Mouse (Mus musculus): Measurements from ENCODE around the gene Itpr2.

The Itpr2 gene

DNA sequence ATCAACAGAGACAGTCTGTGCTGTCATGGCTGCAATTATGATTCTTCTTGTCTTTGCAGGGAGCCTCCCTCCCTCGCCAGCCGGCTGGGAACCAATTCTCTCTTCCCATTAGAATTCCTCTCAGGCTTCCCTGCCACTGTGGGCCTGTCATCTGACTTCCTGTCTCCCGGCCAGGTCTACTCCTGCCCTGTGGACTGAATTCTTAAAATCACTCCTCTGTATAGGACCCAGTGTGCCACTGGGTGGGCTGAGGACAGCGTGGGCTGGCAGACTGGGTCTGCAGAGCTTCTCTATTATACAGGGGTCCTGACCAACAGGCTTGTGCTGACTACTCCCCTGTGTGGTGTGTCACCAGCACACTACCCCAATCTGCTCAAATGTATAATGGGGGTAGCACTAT lies 365.4 kb downstream of the Itpr2 start:
- no peak for DNase-seq

DNA sequence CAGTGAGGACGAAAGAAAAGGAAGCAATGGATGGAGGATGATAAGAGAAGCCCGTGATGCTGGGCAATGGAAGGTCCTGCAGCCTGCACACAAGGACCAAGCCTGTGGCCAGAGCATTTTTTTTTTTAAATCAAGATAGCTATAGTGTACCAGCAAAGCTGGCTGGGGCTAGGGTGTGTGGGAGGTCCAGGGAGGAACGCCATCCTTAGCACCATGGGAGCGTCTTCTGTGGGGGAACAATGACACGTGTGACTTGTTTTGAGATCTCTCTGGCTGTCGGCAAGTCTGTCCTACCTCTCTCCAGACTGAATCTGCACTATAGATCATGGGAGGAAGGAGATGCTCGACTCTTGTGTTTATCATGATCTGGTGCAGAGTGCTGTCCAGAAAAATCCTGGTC lies 365.8 kb downstream of the Itpr2 start:
- no peak for DNase-seq

DNA sequence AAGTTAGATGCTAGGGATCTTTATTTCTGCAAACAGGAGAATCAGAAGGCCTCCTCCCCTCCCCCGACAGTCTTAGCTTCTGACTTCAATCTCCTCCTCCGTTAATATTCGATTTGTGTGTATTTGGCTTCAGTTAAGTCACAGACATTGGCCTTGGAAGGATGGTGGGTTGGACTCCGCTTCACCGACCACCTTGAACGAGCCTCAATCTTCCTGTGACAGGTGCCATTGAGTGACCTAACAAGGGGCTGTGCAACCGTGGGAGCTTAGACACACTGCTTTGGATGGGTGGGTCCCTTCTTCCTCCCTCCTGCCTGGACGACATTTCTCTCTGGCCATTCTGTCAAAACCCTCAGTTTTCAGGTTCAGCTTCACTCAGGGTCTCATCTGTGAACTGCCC lies 366.7 kb downstream of the Itpr2 start:
- DNase-seq: no peak

DNA sequence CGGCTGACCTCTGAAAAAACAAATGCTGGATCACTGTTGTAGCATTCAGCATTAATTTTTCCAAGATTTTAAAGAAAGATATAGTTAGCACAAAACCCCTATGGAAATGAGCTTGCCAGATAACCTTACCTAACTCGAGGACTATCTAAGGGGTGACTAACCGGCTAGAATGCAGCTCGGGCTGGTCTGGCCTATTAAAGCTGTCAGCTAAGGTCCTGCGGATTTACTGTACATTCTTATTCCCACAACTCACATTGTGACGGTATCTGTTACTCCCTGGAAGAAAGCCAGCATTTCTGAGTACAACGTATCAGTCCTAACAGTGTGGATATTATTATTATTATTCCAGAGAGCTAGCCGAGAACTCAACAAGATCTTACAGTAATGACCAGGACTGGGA lies 368.1 kb downstream of the Itpr2 start:
- no peak for DNase-seq

DNA sequence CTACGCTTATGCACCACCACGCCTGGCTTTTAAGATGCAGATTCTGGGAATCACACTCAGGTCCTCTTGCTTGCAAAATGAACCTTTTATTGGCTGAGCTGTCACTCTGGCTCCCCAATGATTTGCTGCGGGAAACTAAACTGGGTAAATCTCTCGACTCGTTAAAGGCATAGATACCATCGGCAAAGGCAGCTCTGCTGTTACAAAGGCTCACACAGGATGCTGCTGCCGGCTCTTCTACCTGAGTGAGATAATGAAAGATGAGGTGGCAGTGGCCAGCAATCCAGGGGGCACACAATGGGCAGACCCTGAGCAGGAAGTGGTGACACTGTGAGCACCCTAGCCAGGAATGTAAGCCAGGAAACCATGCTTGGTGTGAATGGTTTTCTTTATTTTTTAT lies 373.0 kb downstream of the Itpr2 start:
- DNase-seq: no peak

DNA sequence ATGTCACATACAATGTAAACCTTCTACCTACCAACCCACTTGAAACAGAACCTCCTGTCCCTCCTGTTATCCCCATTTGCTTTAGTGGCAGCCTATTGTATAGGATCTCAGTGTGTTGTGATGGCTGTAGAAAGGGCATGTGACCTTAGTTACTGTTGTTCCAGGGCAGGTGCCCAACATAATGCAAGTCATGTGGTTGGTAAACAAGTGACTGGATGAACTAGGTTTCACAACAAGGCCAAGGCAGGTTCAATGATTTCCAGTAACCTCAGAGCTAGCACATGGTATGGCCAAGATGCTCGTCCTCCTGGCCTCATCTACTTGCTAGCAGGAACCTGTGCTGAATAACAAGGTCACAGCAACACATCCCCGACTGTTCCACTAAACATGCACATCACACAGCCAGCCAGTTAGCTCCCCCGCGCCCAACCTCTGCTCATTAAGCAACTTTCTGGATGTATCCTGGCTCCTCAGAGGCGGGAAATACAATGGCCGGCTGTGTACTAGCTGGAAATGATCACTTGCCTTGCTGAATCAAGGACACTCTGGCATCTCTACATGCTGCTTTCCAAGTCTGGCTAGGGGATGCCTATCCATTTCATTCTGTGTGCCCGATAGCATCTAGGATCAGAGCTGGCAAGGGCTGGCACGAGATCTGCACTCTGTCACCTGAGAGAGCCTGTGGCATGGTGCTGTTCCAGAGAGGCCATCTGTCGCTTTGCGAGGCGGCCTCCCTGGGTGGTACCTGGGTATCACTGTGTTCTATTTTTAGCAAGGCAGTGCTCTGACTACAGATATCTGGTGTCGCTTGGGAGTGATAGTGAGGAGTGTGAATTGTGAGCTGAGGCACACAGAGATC lies 375.0 kb downstream of the Itpr2 start:
- DNase-seq: no peak

DNA sequence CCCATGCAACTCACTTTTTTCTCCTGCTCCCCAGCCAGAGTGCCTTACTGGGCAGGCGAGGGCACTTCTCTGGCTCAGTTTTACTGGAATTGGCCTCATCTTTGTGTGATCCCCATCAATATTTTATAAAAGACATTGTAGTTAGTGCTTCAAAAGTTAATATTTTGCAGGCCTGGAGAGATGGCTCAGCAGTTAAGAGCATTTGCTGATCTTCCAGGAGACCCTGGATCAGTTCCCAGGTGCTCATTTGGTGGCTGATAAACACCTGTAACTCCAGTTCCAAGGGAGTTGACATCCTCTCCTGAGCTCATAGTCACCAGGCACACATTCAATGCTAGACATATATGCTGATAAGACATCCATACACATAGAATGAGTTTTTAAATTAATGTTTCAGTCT lies 376.4 kb downstream of the Itpr2 start:
- no peak for DNase-seq

DNA sequence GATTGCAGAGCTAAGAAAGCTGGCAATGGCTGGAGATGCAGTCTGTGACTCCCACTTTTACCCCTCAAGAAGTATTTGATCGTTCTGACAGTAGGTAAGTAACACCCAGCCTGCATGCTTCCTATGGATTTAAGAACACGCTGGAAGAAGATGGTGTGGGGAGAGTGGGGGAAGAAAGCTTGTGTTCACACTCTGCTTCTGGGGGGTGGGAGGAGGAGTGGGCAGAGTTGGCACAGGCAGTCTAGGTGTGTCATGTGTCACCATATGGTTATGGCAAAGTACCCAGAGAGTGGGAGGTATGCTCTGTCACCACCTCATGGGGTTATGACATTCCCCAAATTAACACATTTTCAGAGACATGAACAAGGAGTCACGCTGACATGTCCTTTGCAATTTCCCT lies 377.5 kb downstream of the Itpr2 start:
- no peak for DNase-seq

DNA sequence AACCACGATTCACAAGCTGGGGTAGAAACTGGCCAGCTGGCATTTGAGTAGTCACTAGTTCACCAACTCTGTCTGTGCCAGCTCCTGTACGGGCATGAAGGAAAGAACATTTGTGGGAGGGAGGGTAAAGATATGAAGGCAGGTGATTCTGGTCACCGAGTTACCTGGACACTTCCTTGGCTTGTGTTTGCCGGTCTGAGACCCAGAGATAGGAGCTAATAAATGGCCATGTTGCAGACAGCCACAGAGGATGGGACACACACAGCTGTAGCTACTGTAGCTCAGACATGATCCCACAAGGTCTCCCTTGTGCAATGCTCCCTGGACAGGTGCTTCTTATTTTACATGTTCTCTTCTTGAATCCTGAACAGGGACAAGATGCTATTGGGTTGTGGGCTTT lies 378.4 kb downstream of the Itpr2 start:
- no peak for DNase-seq

DNA sequence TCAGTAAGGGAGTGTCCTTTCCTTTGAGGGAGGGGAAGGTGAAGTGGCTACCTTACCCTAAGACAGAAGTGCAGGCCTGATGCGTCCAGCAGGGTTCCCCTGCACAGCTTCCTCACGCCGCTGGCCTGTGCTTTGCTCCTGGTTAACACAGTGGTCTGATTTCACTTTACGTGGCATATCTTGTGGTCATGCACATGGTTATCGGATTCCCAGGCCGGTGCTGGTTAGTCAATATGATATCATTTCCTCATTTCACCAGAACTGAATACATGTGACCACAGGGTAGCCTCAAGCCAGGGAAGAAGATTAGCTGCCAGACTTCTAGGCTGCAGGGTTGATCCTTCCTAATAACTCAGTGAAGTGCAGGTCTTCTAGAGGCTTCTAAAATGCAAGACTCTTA lies 381.9 kb downstream of the Itpr2 start:
- DNase-seq: no peak

DNA sequence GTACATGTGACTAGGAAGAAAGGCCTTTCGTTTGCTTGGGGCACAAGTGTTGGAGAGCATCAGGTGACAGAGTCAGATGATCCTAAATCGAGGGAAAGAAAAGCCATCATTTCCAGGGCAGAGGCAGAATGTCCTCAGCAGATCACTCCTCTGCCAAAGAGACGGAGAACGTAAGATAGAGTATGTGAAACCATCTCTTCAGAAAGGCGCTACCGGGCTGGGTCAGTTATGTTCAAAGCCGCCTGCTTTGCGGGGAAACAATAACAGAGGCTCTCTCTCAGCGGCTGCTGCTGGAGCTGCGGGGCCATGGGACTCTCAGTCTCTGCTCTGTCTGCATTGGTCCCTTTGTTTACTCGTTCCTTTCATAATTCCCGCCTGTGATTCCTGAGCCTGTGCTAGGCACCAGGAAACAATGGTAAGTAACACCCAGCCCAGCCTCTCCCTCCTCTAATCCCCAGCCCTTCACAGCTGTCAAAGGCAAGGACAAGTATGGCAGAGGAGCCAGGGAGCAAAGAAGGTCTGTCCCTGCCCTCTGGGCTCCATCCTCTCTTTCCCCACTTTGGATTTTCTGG lies 387.2 kb downstream of the Itpr2 start:
- no peak for DNase-seq

DNA sequence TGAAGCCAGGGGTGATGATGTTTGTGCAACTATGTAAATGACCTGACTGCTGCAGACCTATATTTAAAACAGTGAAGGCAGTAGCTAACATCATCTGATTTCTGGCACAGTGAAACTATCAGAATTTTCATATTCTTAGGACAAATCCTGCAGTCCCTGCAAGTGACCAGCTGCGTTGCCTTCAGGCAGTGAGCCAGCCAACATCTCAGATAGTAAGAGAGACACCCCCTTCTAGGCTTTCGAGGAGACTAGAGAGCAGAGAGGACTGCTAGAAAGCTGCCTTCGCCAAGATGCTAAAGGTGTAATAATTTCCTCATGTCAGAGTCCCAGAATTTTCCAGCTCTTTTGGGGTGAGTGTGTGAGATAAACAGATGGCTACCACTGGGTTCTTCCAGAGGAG lies 388.0 kb downstream of the Itpr2 start:
- DNase-seq: no peak

DNA sequence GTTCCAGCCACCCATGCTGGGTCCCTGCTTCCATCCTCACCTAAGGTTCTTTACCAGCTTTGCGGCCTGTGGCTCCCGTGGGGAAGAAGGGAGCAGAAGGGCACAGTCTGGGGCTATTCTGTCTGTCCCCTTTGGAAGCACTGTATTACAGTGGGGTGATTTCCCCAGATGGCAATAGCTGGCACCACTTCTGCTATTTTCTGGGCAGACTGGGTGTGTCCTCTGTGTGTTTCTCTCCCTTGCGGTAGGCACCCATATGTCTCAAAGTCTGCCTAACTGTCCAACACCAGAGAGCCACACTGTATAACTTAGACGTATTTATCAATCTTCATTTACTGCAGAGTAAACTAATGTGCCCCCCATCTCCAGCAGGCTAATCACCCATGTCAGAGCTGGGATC lies 388.9 kb downstream of the Itpr2 start:
- no peak for DNase-seq

DNA sequence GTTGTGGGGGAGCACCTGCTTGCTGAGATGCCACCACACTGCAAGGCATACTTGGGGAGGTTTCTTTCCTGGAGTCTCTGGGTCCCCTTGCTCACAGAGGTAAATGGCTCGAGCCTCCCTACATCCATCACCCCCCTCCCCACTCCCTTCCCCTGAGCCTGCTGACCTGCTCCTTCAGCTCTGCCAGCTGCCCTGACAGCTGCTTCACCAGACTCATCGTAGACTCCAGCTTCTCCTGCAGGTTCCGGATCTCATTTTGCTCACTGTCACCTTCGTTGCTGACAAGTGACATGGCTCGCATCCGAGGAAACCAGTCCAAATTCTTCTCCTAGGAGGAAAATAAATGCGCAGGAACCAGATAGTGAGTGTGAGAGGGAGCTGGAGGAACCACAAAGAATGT lies 389.8 kb downstream of the Itpr2 start:
- no peak for DNase-seq

DNA sequence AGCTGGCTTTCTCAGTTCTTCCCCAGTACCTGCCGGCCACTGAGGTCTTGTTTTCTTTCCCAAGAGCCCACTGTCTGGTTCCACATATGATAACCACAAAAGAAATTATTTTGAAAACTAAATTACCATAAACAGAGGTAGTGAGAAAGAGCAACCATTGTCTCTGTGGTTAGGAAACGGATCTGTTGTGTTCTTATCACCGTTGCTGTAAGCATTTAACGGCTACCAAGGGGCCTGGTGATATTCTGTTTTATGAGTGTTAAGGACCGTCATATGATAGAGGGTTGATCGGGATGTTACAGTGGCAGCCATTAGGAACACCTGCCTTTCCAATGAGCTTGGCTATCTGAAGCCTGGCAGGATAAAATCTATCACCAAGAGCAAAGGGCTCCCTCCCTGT lies 390.2 kb downstream of the Itpr2 start:
- DNase-seq: no peak

DNA sequence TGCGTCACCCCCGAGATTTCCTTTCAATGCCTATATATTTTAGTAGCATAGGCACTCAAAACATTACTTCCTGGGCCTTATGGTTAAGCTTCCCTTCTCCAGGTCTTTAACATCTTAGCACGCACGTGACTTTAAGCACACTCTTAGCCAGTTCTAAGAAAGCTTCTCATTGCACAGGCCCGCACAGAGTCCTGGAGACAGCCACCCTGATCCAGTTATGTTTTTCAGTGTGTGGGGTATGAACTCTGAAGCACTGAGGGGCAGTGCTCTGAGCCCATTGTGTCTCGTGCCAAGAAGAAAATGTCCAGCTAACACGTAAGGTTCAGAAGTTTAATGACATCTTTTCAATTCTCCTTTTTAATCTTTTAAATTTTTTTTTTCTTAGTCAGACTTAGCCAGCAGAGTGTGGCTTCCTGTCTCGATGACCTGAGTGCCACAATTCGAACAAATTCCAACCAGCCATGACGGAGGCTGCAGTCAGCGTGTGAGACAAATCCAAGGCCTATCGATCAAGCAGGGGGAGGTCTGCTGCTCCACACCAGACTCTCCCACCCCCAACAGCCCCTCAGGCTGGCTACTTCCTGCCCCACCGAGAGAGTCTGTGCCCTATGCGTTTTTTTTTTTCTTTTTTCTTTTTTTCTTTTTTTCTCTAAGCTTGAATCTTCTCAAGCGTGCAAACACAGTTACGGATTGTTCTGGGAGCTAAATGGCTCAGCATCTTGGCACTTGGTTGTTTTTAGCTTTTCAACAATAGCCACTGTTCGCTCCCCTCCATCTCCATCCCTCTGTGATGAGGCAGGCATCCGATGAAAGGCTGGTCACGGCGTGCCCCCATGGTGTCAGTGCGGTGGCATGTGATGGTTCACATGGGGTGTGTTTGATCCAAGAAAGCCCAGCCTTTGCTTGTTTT lies 390.9 kb downstream of the Itpr2 start:
- DNase-seq: no peak

DNA sequence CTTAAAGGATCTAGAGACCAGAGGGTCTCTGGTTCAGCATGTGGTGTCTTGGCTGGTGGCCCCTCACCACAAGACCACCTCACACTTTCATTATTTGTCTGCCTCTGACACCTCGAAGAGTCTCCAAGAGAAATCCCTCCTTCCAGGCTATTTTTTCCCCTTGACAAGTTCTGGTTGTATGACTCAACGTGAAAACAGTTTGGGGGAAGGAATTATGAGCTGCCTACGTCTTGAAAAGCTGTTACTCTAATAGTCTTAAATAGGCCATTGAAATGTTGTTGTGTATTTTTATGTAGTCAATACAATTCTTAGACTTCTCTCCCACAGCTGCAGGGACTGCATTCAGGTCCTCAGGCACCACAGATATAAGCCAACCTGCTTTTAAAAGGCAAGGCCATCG lies 391.6 kb downstream of the Itpr2 start:
- DNase-seq: no peak

DNA sequence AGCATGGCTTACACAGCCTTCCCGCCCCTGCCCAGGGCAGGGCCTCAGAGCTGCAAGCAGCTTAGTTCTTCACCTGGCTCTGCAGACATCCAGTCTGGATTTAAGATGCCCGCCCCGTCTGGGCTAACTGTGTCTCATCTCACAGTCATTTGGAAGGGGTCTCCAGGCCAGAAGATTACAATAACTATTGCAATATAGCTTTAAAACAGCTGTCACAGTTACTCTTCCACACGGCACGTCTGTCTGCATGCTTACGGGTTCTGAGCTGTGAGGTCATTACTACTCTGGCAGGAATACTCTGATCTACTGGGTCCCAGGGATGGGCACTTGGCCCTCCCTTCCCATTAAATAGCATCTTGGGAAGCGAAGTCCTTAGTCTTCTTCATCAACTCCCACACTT lies 393.3 kb downstream of the Itpr2 start:
- DNase-seq: no peak

DNA sequence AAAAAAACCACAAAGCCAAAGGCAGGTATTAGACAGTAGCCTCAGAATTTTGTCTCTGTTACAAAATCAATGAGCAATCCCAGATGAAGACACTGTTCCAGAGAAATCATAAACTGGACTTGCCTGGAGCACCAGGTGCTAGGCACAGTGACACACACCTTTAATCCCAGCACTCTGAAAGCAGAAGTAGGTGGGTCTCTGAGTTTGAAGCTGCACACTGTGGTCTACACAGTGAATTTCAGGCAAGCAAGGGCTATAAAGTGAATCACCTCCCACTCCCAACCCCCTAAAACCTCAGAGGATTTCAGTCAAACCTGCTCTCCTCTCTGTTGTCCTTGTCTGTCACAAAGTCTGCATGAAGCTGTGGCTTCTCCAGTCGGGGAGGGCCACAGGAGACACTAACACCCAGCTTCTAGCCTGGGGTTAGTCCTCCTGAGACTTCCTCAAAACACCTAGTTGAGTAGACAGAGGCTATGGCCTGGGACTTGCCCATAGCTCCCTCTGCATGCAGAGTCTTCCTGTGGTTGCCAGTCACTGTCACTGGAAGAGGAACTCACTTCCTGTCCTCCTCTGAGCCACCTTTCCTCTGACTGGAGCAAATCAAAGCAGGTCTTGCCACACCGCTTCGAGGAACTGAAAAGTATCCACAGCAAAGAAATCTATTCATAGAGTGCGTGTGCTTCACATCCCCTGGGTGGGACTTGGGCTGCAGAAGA lies 394.7 kb downstream of the Itpr2 start:
- no peak for DNase-seq

DNA sequence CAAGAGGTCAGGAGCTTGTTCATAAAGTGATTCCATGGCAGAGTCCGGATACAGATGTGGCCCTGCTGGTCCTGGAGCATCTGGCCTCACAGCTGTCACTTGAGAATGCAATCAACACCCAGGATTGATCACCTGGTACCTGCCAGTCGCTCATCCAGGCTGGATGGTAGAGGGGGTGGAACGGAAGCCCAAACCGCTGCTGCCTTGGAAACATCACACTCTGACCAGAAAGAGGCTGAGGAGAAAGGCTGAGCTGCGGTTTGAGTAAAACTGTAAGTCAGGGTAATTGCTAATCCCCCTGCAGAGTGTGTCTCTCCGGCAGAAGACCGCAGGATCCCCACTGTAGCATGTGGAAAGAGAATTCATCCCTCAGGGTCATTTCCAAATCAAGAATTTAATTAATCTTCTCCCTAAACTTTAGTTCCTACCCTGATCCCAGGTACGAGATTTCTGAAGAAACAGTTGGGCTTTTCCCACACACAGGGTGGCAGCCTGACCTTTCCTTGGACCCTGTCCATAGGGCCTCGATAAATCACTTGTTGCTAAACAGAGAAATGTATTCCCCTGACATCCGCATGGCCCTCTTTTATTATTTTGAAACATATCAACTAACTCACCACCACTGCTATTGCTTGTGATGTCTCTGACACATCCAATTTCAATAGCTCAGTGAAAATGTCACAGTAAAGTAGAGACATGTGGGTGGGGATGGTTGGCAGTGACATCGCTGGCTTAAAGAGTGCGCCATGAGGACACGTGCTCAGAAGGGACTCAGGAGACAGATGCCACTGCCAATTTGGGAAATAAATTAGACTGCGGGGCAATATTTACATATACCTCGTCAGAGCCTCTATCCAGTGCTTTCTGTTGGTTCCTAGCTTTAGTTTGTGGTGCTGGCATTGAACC lies 418.7 kb downstream of the Itpr2 start:
- no peak for DNase-seq

DNA sequence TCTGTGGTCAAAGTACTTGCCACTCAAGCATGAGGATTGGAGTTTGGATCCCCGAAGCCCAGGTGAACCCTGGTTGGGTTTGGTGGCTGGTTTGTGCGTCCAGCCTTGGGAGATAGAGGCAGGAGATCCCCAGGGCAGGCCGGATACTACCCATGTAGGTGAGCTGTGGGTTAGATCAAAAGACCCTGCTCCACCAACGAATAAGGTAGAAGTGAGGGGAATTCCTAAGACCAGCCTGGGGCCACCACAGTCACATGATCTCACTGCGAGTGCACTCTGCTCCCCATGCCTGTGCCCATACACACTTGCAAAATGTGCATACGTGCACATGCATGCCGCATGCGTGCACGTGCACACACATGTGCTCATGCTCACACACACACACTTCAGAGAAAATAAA lies 419.5 kb downstream of the Itpr2 start:
- DNase-seq: no peak

DNA sequence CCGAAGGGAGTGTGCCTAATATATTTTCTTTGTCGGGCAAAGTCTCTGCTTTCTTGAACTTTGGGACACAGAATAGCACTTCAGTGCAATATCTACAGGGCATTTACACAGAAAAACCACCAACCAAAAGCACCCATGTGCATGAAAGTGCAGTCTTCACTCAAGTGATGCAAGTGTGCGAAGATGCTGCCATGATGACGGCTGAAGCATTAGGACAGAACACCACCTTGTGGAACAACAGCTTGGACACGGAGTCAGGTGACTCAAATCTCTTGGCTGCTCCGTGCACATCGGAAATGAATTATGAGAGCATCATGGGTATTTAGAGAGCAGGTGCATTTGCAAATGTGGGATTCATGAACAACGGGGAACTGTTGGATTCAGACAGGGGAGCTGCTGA lies 420.4 kb downstream of the Itpr2 start:
- DNase-seq: no peak

All from kidney, adult 18-20 months (tissue).